ENCODE assay signal across 8 mouse cellular contexts in the genomic region with DNA sequence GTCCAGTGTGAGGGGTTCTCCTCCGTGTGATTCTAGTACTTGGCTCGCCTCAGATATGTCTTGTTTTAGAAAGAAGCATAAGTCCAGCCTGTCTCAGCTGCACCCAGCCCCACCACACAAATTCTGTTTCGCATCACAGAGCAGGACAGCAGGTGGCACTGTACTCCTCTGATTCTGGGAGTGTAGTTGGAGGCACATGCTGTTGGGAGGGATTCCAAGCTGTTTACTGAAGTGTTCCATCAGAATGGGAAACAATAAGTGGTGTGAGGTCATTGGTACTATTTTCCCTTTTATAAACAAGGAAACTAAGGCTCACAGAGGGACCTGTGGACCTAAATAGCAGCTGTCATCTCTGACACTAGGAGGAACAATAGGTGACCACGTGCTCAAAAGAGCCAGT. TPM values are rescaled to one million over a fixed set of nuclear protein-coding genes. Genes with fewer than 3 reads are reported as not detected.
DNase-seq lines count a peak whose midpoint lies in the region; ATAC-seq lines count a peak whose summit lies in the region.

No protein-coding gene starts in this region.

- DNase-seq in gastrocnemius, adult 18-20 months (ENCODE audit: low spot score): peak; percentile 21
- no peak for DNase-seq in gastrocnemius, postnatal 4 days (ENCODE audit: low spot score in 2 of 2)
- DNase-seq in urinary bladder, postnatal 14 days (ENCODE audit: low spot score): peak; percentile 27
- DNase-seq in urinary bladder, adult 2 months (ENCODE audit: low spot score): no peak
- DNase-seq in heart, adult 8-10 months (ENCODE audit: low spot score): peak; percentile 35
- DNase-seq in kidney, postnatal 4 days: peak; percentile 58 to 61
- DNase-seq in naive thymus-derived CD4-positive, alpha-beta T cell, adult 2 months (ENCODE audit: low read depth): peak; percentile 14

- ATAC-seq in erythroid progenitor cell, adult 5-6 weeks (replicated peaks; ENCODE audit: low FRiP score, poor library complexity, severe bottlenecking): no peak

RNA-seq across cellular contexts. Expression of a gene that starts 18.9 kb away (rescaled TPM):
- total RNA-seq in gastrocnemius, adult 18-20 months (2021): 1 to 10 TPM; 5.3 to 5.5 TPM
- 10 to 100 TPM; 12.5 to 16.3 TPM for total RNA-seq in gastrocnemius, postnatal 4 days (2021)
- 7.0 and 9.8 TPM in 2 replicates for polyA plus RNA-seq in urinary bladder, adult 2 months (2012; rRNA removed)
- 10 to 100 TPM in 3 of 4 experiments, 1 to 10 TPM in 1; 9.4 to 12.7 (median 11.0) TPM for total RNA-seq in heart, adult 8-10 months (2022)
- 13.8 and 36.4 TPM in 2 replicates for total RNA-seq in erythroid progenitor cell, adult 5-6 weeks (2015; ENCODE audit: low replicate concordance)
- total RNA-seq in erythroid progenitor cell, adult 5-6 weeks (2017; ENCODE audit: low replicate concordance): 22.1 and 39.1 TPM in 2 replicates

Comparison
In these comparisons a context has a peak if more than half of its experiments do, and no peak if none do; other contexts are left out.
1. DNase-seq: peak in gastrocnemius, adult 18-20 months (single experiment), urinary bladder, postnatal 14 days (single experiment), heart, adult 8-10 months (single experiment), kidney, postnatal 4 days (2 of 2) and naive thymus-derived CD4-positive, alpha-beta T cell, adult 2 months (single experiment); none in gastrocnemius, postnatal 4 days (0 of 2) and urinary bladder, adult 2 months (single experiment).